Mouse (Mus musculus): Measurements from ENCODE around the gene Scn2b.

GRCm38 (mm10) chr9:45097877-45098276 lies 19.7 kb upstream of the Scn2b start:
- no peak for TF ChIP-seq CTCF (IDR thresholded peaks at IDR 0.05; ENCODE audit: low read depth)
- TF ChIP-seq EP300 (IDR thresholded peaks at IDR 0.05; ENCODE audit: low read depth), result no peak
